Mouse (Mus musculus) urinary bladder, postnatal 14 days (tissue): ENCODE results near the gene Mapk8.

Experiments used
- DNase-seq: peaks from one replicate; pipeline ENCODE4 v3.0.0; 2021; ENCODE audit warnings: low spot score

Mapk8 gene

GRCm38 (mm10) chr14:33398065-33398860 lies 48.7 kb downstream of the Mapk8 start:
- DNase-seq, result no peak

- DNase-seq, result no peak
Measured at GRCm38 (mm10) chr14:33380830-33381457, 66.0 kb downstream of the Mapk8 start.

- DNase-seq, result no peak
Measured at GRCm38 (mm10) chr14:33378723-33379122, 68.2 kb downstream of the Mapk8 start.

GRCm38 (mm10) chr14:33377211-33377610 lies 69.7 kb downstream of the Mapk8 start:
- no peak for DNase-seq

GRCm38 (mm10) chr14:33374089-33374488 lies 72.9 kb downstream of the Mapk8 start:
- no peak for DNase-seq

DNA sequence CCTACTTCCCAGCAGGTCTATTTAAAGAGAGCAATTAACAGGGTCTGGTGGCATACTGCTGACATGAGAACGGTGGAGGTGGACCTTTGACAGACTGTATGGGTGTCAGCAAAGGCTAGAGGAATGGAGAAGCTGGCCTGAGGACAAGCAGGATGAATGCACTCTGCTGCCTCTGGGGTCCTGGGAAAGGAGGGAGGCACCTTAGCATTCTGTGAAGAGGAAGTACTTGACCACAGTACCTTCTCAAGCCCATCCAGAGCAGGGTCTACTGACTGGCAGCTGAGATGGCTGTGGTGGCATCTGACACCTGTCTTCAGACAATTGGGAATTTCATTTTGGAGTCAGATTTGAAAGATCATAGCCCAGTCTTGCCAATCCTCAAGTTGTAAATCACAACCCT lies 73.7 kb downstream of the Mapk8 start:
- no peak for DNase-seq

GRCm38 (mm10) chr14:33371248-33371647 lies 75.7 kb downstream of the Mapk8 start:
- DNase-seq, result peak; percentile 74

- DNase-seq, result no peak
Measured at GRCm38 (mm10) chr14:33370056-33370455, 76.9 kb downstream of the Mapk8 start.

DNA sequence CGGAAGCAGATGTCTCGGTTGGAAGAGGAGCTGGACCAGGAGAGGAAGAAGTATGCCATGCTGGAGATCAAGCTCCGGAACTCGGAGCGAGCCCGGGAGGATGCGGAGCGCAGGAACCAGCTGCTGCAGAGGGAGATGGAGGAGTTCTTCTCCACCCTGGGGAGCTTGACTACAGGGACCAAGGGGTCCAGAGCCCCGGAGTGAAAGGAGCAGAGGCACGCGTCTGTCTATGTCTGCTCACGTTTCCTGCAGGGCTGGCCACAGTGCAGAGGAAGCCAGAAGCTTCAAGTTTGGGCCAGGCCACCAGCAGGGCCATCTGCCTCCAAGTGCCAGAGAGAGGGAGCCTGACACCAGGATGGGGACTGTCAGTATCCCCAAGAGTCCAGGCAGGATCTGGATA lies 77.6 kb downstream of the Mapk8 start:
- DNase-seq, result no peak

- DNase-seq, result no peak
Measured at GRCm38 (mm10) chr14:33366891-33367777, 79.8 kb downstream of the Mapk8 start.

DNA sequence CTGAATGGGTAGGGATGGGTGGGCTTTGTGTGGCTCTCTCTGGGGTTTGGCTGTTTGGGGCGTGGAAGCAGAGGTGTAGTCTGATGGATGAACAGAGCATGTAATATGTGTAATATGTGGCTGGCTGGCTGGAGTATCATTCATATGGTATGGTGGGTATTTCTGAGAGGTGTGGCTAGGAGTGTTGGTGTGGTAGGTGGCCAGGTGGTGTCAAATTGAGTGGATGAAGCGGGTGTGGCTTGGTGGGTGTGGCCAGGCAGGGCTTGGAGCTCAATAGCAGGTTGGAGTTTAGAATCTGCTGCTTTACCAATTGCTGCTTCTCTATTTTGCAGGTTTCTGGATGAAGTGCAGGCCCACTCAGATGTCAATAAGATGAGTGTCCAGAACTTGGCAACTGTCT lies 82.9 kb downstream of the Mapk8 start:
- no peak for DNase-seq

DNA sequence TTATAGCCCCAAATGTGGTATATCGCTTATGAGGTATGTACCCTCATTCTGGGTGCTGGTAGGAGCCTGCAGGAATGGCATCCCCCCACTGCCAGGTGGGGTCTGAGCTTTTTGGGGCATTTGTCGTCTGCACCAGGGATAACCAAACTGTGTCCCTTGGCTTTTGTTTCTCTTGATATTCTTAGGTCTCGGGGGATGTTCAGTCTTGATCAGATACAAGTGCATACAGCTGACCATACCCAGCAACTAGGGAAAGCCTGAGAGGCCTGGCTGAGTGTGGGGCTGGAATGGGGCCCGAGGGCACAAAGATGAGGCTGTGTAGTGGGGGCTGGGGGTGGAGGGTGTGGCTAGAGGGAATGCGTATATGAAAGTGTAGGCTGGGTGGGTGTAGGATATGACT lies 83.3 kb downstream of the Mapk8 start:
- DNase-seq, result no peak

DNA sequence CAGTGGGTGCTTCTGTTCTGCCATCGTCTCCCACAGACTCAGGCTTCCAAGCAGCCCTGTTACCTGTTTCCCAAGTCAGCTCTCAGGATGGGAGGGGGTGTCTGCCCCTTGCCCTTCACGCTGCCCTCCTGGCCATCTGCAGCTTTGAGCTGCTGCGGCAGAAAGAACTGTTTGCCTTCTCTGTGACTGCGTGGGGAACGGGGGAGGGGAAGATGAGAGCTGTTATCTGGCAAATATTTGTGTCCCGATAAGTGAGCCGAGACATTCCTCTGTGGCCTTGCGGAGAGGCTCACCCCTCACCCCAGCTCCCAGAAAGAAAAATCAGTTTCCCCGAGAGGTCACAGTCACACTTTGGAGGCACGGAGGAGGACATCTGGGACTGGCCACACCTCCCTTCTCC lies 84.2 kb downstream of the Mapk8 start:
- DNase-seq, result no peak

DNA sequence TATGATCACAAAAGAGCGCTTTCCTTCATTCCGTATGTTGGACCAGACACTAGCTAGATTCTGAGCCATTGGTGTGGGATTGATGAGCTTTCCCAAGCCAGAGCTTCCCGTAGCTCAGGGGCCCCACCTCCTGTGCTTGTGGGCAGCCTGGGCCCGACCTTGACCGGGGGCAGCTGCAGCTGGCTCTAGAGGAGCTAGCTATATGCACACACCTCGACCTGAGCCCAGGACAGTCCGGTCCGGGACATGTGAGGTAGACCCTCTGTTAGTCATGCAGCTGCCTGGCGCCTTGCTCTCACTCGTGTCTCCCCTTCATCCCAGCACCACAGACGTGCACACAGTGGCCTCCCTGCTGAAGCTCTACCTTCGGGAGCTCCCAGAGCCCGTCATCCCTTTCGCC lies 84.8 kb downstream of the Mapk8 start:
- no peak for DNase-seq

- DNase-seq, result no peak
Measured at GRCm38 (mm10) chr14:33361546-33361945, 85.4 kb downstream of the Mapk8 start.

DNA sequence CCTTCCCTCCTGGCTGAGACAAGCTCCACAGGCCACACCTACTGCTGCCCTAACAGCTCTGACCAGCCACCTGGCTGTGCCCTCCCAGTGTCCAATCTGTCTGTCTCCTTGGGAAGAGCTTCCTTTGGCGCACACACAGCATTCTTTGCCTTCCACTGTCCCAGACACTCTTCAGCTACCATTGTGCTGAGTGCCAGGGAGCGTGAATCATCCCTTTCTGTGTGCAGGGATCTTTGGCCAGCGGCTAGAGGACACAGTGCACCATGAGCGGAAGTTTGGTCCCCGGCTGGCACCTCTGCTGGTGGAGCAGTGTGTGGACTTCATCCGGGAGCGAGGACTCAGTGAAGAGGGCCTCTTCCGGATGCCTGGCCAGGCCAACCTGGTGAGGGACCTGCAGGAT lies 88.1 kb downstream of the Mapk8 start:
- no peak for DNase-seq

- DNase-seq, result no peak
Measured at GRCm38 (mm10) chr14:33357600-33358368, 89.2 kb downstream of the Mapk8 start.

GRCm38 (mm10) chr14:33355276-33355675 lies 91.7 kb downstream of the Mapk8 start:
- no peak for DNase-seq

- DNase-seq, result no peak
Measured at GRCm38 (mm10) chr14:33352890-33353289, 94.1 kb downstream of the Mapk8 start.

GRCm38 (mm10) chr14:33351984-33352722 lies 94.8 kb downstream of the Mapk8 start:
- peak; percentile 40 for DNase-seq

- peak; percentile 74 for DNase-seq
Measured at GRCm38 (mm10) chr14:33351019-33351418, 95.9 kb downstream of the Mapk8 start.
